Mouse (Mus musculus) lung, embryonic 14.5 days (tissue): ENCODE results near the gene Igfbp4. TPM values are rescaled to one million over a fixed set of nuclear protein-coding genes. Genes with fewer than 3 reads are reported as not detected.

Experiments
- ATAC-seq: fragments of 200-750 bp; cut with Nextera tagmentation; 2 replicates; pipeline ENCODE4 v1.8.0; 2017; ENCODE audit warnings: mild to moderate bottlenecking, moderate TSS enrichment, moderate library complexity; ENCODE audit not compliant: insufficient read depth
- DNase-seq: peaks from one replicate; pipeline ENCODE4 v3.0.0-alpha.2; 2015
- H3K27ac ChIP-seq: fragments of 300-500 bp; sonication (generic); 2 replicates; pipeline ENCODE4 v1.5.1; 2014; ENCODE audit warnings: low read depth, mild to moderate bottlenecking, moderate library complexity
- H3K27me3 ChIP-seq: fragments of 300-500 bp; sonication (generic); 2 replicates; pipeline ENCODE4 v1.6.1; 2014; ENCODE audit warnings: low read length, control low read depth; ENCODE audit not compliant: insufficient read depth
- H3K36me3 ChIP-seq: fragments of 300-500 bp; sonication (generic); 2 replicates; pipeline ENCODE4 v1.6.1; 2014; ENCODE audit warnings: control low read depth; ENCODE audit not compliant: insufficient read depth
- H3K4me1 ChIP-seq: fragments of 300-500 bp; sonication (generic); 2 replicates; pipeline ENCODE4 v1.6.1; 2014; ENCODE audit warnings: antibody characterized with exemption, control low read depth; ENCODE audit not compliant: insufficient read depth
- H3K4me2 ChIP-seq: fragments of 300-500 bp; sonication (generic); 2 replicates; pipeline ENCODE4 v1.6.1; 2014; ENCODE audit warnings: mild to moderate bottlenecking
- H3K4me3 ChIP-seq: fragments of 300-500 bp; sonication (generic); 2 replicates; pipeline ENCODE4 v1.5.1; 2014; ENCODE audit warnings: low read depth, low read length
- H3K9ac ChIP-seq: fragments of 300-500 bp; sonication (generic); 2 replicates; pipeline ENCODE4 v1.6.1; 2014
- H3K9me3 ChIP-seq: fragments of 300-500 bp; sonication (generic); 2 replicates; pipeline ENCODE4 v1.6.1; 2016; ENCODE audit warnings: low read depth, low read length, control low read depth
- CTCF ChIP-seq: IDR thresholded peaks from 2 replicates; pipeline ENCODE4 v1.5.1; 2016; ENCODE audit warnings: antibody characterized with exemption, low read depth
- WGBS: fragments of 180-500 bp; shearing (Covaris S2); extraction: QIAGEN DNeasy Blood & Tissue Kit; methylation state at CpG from one replicate; pipeline ENCODE4 v1.1.7; 2014; 5-methylcytosine and 5-hydroxymethylcytosine counted together
- polyA plus RNA-seq: library from polyadenylated mRNA; unstranded; fragments of >200 nt; fragmentation: Nextera tagmentation; extraction: Ambion mirVana; gene quantifications from 2 replicates; pipeline ENCODE4 v1.2.1, GENCODE M21; 2014

Gene Igfbp4
- polyA plus RNA-seq, 1 experiment from 2014 or later: 404 TPM

- no peaks in the 10 kb centered on the region for H3K27me3 ChIP-seq
- TF ChIP-seq CTCF: no peak
- ATAC-seq: peak; percentile 31; the same call in 1 of the 2 replicates
- H3K9ac ChIP-seq: no peak overlapping the region
- DNase-seq: peak; percentile 28
- H3K36me3 ChIP-seq: peaks cover 51% of the 10 kb centered on the region
- no peak overlapping the region for H3K4me3 ChIP-seq
- peak overlapping the region; percentile 74 for H3K27ac ChIP-seq
- 46% methylated on average over 2 of the region's 2 CpGs for WGBS
- H3K4me2 ChIP-seq: peak overlapping the region; percentile 23
- peaks cover 20% of the 10 kb centered on the region for H3K4me1 ChIP-seq
- no peaks in the 10 kb centered on the region for H3K9me3 ChIP-seq
Measured at GRCm38 (mm10) chr11:99047643-99048042, 6.6 kb downstream of the Igfbp4 start.

- peak overlapping the region; percentile 55; the same call in 1 of the 2 replicates for H3K27ac ChIP-seq
- no peak for TF ChIP-seq CTCF
- no peaks in the 10 kb centered on the region for H3K27me3 ChIP-seq
- ATAC-seq (no peak), DNase-seq (peak; percentile 54)
- H3K9ac ChIP-seq: no peak overlapping the region
- WGBS: 36% methylated on average over 4 of the region's 4 CpGs
- H3K4me1 ChIP-seq: peaks cover 3% of the 10 kb centered on the region; the same call in 1 of the 2 replicates
- H3K4me3 ChIP-seq: no peak overlapping the region
- no peak overlapping the region for H3K4me2 ChIP-seq
- H3K36me3 ChIP-seq: peaks cover 23% of the 10 kb centered on the region
- no peaks in the 10 kb centered on the region for H3K9me3 ChIP-seq
Measured at GRCm38 (mm10) chr11:99055143-99055542, 14.1 kb downstream of the Igfbp4 start.

GRCm38 (mm10) chr11:99055571-99056452, 14.8 kb downstream of the Igfbp4 start:
- peak; percentile 81 for ATAC-seq
- peaks cover 3% of the 10 kb centered on the region; the same call in 1 of the 2 replicates for H3K4me1 ChIP-seq
- no peaks in the 10 kb centered on the region for H3K9me3 ChIP-seq
- no peak overlapping the region for H3K4me2 ChIP-seq
- peaks cover 16% of the 10 kb centered on the region for H3K36me3 ChIP-seq
- no peak for TF ChIP-seq CTCF
- H3K9ac ChIP-seq: no peak overlapping the region
- H3K27me3 ChIP-seq: no peaks in the 10 kb centered on the region
- H3K27ac ChIP-seq: peak overlapping the region; percentile 55; the same call in 1 of the 2 replicates
- H3K4me3 ChIP-seq: no peak overlapping the region
- 12% methylated on average over 8 of the region's 8 CpGs for WGBS
- DNase-seq: peak; percentile 80

- H3K4me3 ChIP-seq: no peak overlapping the region
- no peak for TF ChIP-seq CTCF
- no peak overlapping the region for H3K4me2 ChIP-seq
- H3K9ac ChIP-seq: no peak overlapping the region
- 64% methylated on average over 3 of the region's 3 CpGs for WGBS
- H3K27me3 ChIP-seq: no peaks in the 10 kb centered on the region
- H3K36me3 ChIP-seq: no peaks in the 10 kb centered on the region
- H3K27ac ChIP-seq: no peak overlapping the region
- H3K9me3 ChIP-seq: no peaks in the 10 kb centered on the region
- ATAC-seq (no peak), DNase-seq (no peak)
- H3K4me1 ChIP-seq: peaks cover 3% of the 10 kb centered on the region; the same call in 1 of the 2 replicates
Measured at GRCm38 (mm10) chr11:99060435-99060834, 19.4 kb downstream of the Igfbp4 start.

- ATAC-seq (no peak), DNase-seq (no peak)
- H3K27ac ChIP-seq: no peak overlapping the region
- no peak overlapping the region for H3K4me2 ChIP-seq
- 75% methylated on average over 7 of the region's 7 CpGs for WGBS
- no peaks in the 10 kb centered on the region for H3K27me3 ChIP-seq
- H3K9me3 ChIP-seq: no peaks in the 10 kb centered on the region
- peaks cover 8% of the 10 kb centered on the region; the same call in 1 of the 2 replicates for H3K4me1 ChIP-seq
- no peak overlapping the region for H3K9ac ChIP-seq
- H3K36me3 ChIP-seq: no peaks in the 10 kb centered on the region
- TF ChIP-seq CTCF: no peak
- H3K4me3 ChIP-seq: no peak overlapping the region
Measured at GRCm38 (mm10) chr11:99062661-99063060, 21.6 kb downstream of the Igfbp4 start.

- Histone ChIP-seq H3K9me3 (no peaks in the 10 kb centered on the region), H3K27me3 (no peaks in the 10 kb centered on the region), H3K4me3 (no peak overlapping the region), H3K27ac (no peak overlapping the region), H3K4me1 (peaks cover 8% of the 10 kb centered on the region; the same call in 1 of the 2 replicates), H3K4me2 (no peak overlapping the region), H3K36me3 (no peaks in the 10 kb centered on the region), H3K9ac (no peak overlapping the region)
- TF ChIP-seq CTCF: no peak
- 35% methylated on average over 8 of the region's 8 CpGs for WGBS
- no peak for DNase-seq
- no peak for ATAC-seq
Measured at GRCm38 (mm10) chr11:99063406-99064131, 22.5 kb downstream of the Igfbp4 start.

GRCm38 (mm10) chr11:99065353-99065752, 24.3 kb downstream of the Igfbp4 start:
- DNase-seq: no peak
- peak; percentile 17; the same call in 1 of the 2 replicates for ATAC-seq
- H3K4me1 ChIP-seq: peaks cover 8% of the 10 kb centered on the region; the same call in 1 of the 2 replicates
- no peaks in the 10 kb centered on the region for H3K27me3 ChIP-seq
- no peaks in the 10 kb centered on the region for H3K36me3 ChIP-seq
- no peak overlapping the region for H3K4me2 ChIP-seq
- H3K4me3 ChIP-seq: no peak overlapping the region
- TF ChIP-seq CTCF: peak; percentile 32; the same call in 1 of the 2 replicates
- no peaks in the 10 kb centered on the region for H3K9me3 ChIP-seq
- H3K9ac ChIP-seq: no peak overlapping the region
- H3K27ac ChIP-seq: no peak overlapping the region; the same call in 1 of the 2 replicates
- 63% methylated on average over 3 of the region's 3 CpGs for whole genome bisulfite sequencing
